Mouse (Mus musculus) myocyte (in vitro differentiated cells): Measurements from ENCODE around the gene Ap1b1.

Experiments used
- CEBPB ChIP-seq: IDR thresholded peaks from 2 replicates; pipeline ENCODE4 v1.6.1; 2011; ENCODE audit warnings: mild to moderate bottlenecking, moderate library complexity; ENCODE audit not compliant: poor library complexity, insufficient read depth, severe bottlenecking
- E2F4 ChIP-seq: IDR thresholded peaks from one replicate; pipeline ENCODE4 v1.6.1; 2011; ENCODE audit warnings: mild to moderate bottlenecking, control low read depth, moderate library complexity; ENCODE audit not compliant: insufficient read depth
- MAX ChIP-seq: IDR thresholded peaks from one replicate; pipeline ENCODE4 v1.6.1; 2011; ENCODE audit warnings: low read depth, mild to moderate bottlenecking, control low read depth
- MYOD1 ChIP-seq, 3 experiments: IDR thresholded peaks; one replicate each; pipeline ENCODE4 v1.6.1; 2011; ENCODE audit warnings: control low read depth in 2 of 3, low read depth in 2 of 3, mild to moderate bottlenecking in 2 of 3, moderate library complexity in 1 of 3; ENCODE audit not compliant: insufficient read length in 2 of 3, control insufficient read depth in 1 of 3
- MYOG ChIP-seq, 3 experiments: IDR thresholded peaks; one replicate each; pipeline ENCODE4 v1.6.1; 2011; ENCODE audit warnings: control low read depth in 2 of 3, low read depth in 2 of 3, mild to moderate bottlenecking in 2 of 3; ENCODE audit not compliant: insufficient read length in 2 of 3, control insufficient read depth in 1 of 3, insufficient read depth in 1 of 3
- POLR2A ChIP-seq: IDR thresholded peaks from one replicate; pipeline ENCODE4 v1.6.1; 2011; ENCODE audit warnings: low read depth, mild to moderate bottlenecking, control low read depth, moderate library complexity; ENCODE audit not compliant: insufficient read length
- POLR2AphosphoS2 ChIP-seq: IDR thresholded peaks from one replicate; pipeline ENCODE4 v1.6.1; 2011; ENCODE audit warnings: low read depth, control low read depth; ENCODE audit not compliant: insufficient read length
- REST ChIP-seq: IDR thresholded peaks from one replicate; pipeline ENCODE4 v1.6.1; 2011; ENCODE audit warnings: mild to moderate bottlenecking, control low read depth, moderate library complexity; ENCODE audit not compliant: insufficient read depth, insufficient read length
- TCF12 ChIP-seq: IDR thresholded peaks from one replicate; pipeline ENCODE4 v1.6.1; 2011; ENCODE audit warnings: mild to moderate bottlenecking, control low read depth; ENCODE audit not compliant: poor library complexity, insufficient read depth, severe bottlenecking
- TCF3 ChIP-seq: IDR thresholded peaks from one replicate; pipeline ENCODE4 v1.6.1; 2011; ENCODE audit warnings: low read depth, control low read depth; ENCODE audit not compliant: insufficient read length
- USF1 ChIP-seq: IDR thresholded peaks from one replicate; pipeline ENCODE4 v1.6.1; 2011; ENCODE audit warnings: low read depth, mild to moderate bottlenecking, control low read depth, moderate library complexity

- TF ChIP-seq POLR2A (no peak), POLR2AphosphoS2 (no peak), TCF3 (no peak), MYOD1 (IDR thresholded peaks at IDR 0.05; ENCODE audit: control insufficient read depth in 1 of 3, insufficient read length in 2 of 3, low read depth in 2 of 3) (no peak), TCF12 (no peak), CEBPB (no peak), USF1 (no peak), E2F4 (no peak), MYOG (IDR thresholded peaks at IDR 0.05; ENCODE audit: control insufficient read depth in 1 of 3, insufficient read depth in 1 of 3, insufficient read length in 2 of 3, low read depth in 2 of 3) (no peak), REST (no peak), MAX (no peak)
Observed at GRCm38 (mm10) chr11:4987487-4987852, 846 bp downstream of the Ap1b1 start.
